Mouse (Mus musculus) intestine, embryonic 15.5 days (tissue): ENCODE measurements around the gene Gm4894. TPM values are rescaled to one million over a fixed set of nuclear protein-coding genes. Genes with fewer than 3 reads are reported as not detected.

Experiments used
- ATAC-seq: fragments of 200-750 bp; cut with Nextera tagmentation; 2 replicates; pipeline ENCODE4 v1.8.0; 2017; ENCODE audit warnings: moderate TSS enrichment, moderate library complexity
- H3K27ac ChIP-seq: fragments of 300-500 bp; sonication (generic); 2 replicates; pipeline ENCODE4 v1.5.1; 2015; ENCODE audit warnings: mild to moderate bottlenecking, inconsistent platforms
- H3K27me3 ChIP-seq: fragments of 300-500 bp; sonication (generic); replicated peaks from 2 replicates; pipeline ENCODE4 v1.6.1; 2015; ENCODE audit warnings: inconsistent platforms
- H3K36me3 ChIP-seq: fragments of 300-500 bp; sonication (generic); 2 replicates; pipeline ENCODE4 v1.6.1; 2015; ENCODE audit warnings: inconsistent platforms
- H3K4me1 ChIP-seq: fragments of 300-500 bp; sonication (generic); replicated peaks from 2 replicates; pipeline ENCODE4 v1.6.1; 2015; ENCODE audit warnings: inconsistent platforms
- H3K4me2 ChIP-seq: fragments of 300-500 bp; sonication (generic); replicated peaks from 2 replicates; pipeline ENCODE4 v1.6.1; 2015; ENCODE audit warnings: mild to moderate bottlenecking, inconsistent platforms
- H3K4me3 ChIP-seq: fragments of 300-500 bp; sonication (generic); replicated peaks from 2 replicates; pipeline ENCODE4 v1.5.1; 2015; ENCODE audit warnings: inconsistent platforms
- H3K9ac ChIP-seq: fragments of 300-500 bp; sonication (generic); 2 replicates; pipeline ENCODE4 v1.6.1; 2015; ENCODE audit warnings: inconsistent platforms
- H3K9me3 ChIP-seq: fragments of 300-500 bp; sonication (generic); 2 replicates; pipeline ENCODE4 v1.6.1; 2016; ENCODE audit warnings: inconsistent platforms
- WGBS: fragments of 180-500 bp; shearing (Covaris S2); methylation state at CpG from one replicate; pipeline ENCODE4 v1.1.7; 2015; 5-methylcytosine and 5-hydroxymethylcytosine counted together
- polyA plus RNA-seq: library from polyadenylated mRNA; unstranded; fragments of >200 nt; fragmentation: Nextera tagmentation; extraction: Ambion mirVana; gene quantifications from 2 replicates; pipeline ENCODE4 v1.2.1, GENCODE M21; 2015

The Gm4894 gene
- polyA plus RNA-seq = not detected in 2 replicates

DNA sequence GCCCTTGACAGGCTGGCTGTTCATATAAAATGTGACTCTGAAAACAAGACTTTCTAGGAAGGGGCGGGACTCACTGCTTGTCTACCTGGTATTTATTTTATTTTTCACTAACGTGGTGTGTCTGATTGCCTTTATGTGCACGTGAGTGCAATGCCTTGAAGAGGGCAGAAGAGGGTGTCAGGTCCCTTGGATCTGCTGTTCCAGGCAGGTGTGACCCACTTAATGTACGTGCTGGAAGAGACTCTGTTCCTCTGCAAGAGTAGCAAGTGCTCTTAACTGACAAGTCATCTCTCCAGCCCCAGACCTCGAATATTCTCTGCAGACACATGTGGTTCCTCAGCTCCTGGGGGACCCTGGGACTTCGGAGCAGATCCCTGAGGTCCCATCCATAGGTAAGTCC is at the start of gene Gm4894:
TSS of gene Gm4894 (plus strand) at position 301 of the 400 bp plus-strand sequence.
- H3K4me1 ChIP-seq = no peaks in the 10 kb centered on the region
- WGBS = 71% methylated on average over 6 of the region's 6 CpGs

DNA sequence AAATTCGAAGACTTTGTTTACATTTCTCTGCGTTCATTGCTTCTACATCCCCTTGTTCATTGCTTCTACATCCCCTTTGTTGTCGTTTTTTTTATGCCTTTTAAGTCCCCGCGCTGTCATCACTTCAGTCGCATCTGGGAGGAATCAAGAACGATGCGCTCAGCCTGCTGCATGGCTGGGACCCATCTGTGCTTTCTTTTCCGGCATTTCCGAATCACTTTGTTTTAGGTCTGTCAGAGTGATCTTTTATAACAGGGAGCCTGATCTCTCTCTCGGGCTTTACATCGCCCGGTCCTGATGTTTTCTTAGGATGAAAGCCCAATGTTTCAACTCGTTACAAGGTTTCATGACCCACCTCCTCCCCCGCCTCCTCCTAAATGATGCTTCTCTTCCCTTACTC is 44.0 kb upstream of the Gm4894 start:
- no peak for ATAC-seq
- WGBS = 44% methylated on average over 15 of the region's 15 CpGs
- Histone ChIP-seq H3K27ac (no peak overlapping the region), H3K27me3 (no peaks in the 10 kb centered on the region), H3K4me1 (no peaks in the 10 kb centered on the region), H3K4me3 (no peak overlapping the region), H3K36me3 (no peaks in the 10 kb centered on the region), H3K9me3 (no peaks in the 10 kb centered on the region), H3K4me2 (no peak overlapping the region), H3K9ac (no peak overlapping the region)

More for the DNA sequence above, at the start of gene Gm4894:
- no peaks in the 10 kb centered on the region for H3K27me3 ChIP-seq
- no peak for ATAC-seq
- no peak within 1 kb of the TSS for H3K4me3 ChIP-seq
- H3K9me3 ChIP-seq = no peaks in the 10 kb centered on the region
- no peak within 1 kb of the TSS for H3K4me2 ChIP-seq
- no peaks in the 10 kb centered on the region for H3K36me3 ChIP-seq
- no peak within 1 kb of the TSS for H3K9ac ChIP-seq
- H3K27ac ChIP-seq = no peak within 1 kb of the TSS

DNA sequence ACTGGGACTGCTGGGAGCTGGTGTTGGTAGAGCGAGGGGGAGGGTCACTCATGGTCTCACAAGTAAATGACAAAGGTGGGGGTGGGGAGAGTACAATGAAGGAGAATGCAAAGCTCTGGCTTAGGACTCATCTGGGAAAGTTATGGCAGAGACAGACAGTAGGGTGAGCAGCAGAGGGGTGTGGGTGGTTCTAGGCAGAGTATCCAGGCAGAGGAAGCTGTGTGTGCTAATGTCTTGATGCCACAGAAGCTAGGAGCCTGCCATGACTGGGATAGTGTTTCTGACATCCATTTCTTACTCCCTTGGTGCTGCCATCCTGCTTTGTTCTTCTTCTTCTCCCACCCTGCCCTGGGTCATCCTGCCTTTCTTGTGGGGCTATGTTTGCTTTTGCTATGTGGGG is 38.8 kb upstream of the Gm4894 start:
- H3K4me1 ChIP-seq = no peaks in the 10 kb centered on the region
- no peak overlapping the region for H3K9ac ChIP-seq
- H3K4me3 ChIP-seq = no peak overlapping the region
- ATAC-seq = no peak
- H3K27me3 ChIP-seq = no peaks in the 10 kb centered on the region
- no peak overlapping the region for H3K4me2 ChIP-seq
- no peak overlapping the region for H3K27ac ChIP-seq
- no peaks in the 10 kb centered on the region for H3K36me3 ChIP-seq
- no peaks in the 10 kb centered on the region for H3K9me3 ChIP-seq
- WGBS = 40% methylated on average over 1 of the region's 1 CpGs

DNA sequence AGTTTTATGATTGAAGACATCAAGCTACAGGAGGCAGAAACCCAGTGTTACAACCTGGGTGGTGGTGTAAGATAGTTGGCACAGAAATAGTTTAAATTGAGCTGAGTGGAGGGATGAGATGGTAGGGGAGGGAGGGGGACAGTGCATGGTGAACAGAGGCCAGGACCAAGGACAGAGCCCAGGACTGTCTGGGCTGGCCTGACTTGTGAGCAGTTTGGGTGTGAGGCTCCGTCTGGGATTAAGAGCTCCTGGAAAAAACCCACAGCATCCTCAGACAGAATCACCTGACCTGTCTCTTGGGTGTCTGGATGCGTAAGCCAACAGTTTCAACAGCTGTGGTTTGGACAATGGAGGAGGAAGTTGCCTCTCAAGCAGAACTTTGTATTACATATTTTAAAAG is 35.6 kb upstream of the Gm4894 start:
- Histone ChIP-seq H3K27ac (no peak overlapping the region), H3K4me3 (no peak overlapping the region), H3K36me3 (no peaks in the 10 kb centered on the region), H3K4me2 (no peak overlapping the region), H3K9ac (no peak overlapping the region), H3K27me3 (no peaks in the 10 kb centered on the region), H3K4me1 (no peaks in the 10 kb centered on the region), H3K9me3 (no peaks in the 10 kb centered on the region)
- 23% methylated on average over 2 of the region's 2 CpGs for WGBS
- no peak for ATAC-seq

DNA sequence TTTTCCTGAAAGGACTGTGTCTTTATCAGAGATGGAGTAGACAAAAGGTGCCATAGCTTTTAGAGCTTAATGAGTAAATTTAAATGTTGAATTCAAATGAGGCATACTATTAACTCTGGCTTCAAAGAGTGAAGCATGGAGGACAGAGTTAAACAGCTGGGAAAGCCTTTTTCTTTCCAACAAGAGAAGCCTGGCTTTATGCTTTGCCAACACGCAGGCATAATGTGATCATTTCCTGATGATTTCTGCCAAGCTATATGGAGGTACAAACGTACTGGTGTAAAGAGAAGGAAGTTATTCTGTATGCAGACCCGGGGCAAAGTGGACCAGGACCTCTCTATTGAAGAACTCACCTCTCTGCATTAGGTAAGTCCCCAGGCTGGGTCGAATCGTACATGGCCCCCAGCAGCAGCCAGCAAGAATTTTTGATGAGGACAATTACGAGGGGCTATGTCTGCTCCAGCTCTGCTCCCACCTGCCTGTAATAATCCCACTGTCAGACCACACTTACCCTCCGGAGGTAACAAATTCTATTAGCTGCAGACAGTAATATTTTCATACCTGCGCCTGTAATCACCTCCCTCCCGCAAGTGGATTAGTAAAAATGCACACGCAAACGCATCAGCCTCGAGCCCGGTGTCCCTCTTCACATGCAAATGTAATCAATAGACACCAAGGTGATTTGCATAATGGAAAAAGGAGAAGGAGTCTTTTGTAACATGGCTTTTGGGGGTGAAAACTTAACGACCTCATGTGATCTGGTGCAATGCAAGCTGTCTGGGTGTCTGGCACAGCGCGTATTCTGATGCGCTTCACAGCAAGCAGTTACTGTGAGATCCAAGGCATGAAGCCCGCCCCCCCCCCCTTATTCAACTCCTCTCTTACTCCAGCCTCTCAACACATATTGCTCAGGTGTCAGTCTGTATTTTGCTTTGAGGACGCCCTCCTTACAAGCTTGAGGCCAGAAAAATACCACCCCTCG is 32.4 kb upstream of the Gm4894 start:
- H3K4me1 ChIP-seq = no peaks in the 10 kb centered on the region
- WGBS = 82% methylated on average over 20 of the region's 20 CpGs
- no peaks in the 10 kb centered on the region for H3K9me3 ChIP-seq
- H3K36me3 ChIP-seq = no peaks in the 10 kb centered on the region
- H3K4me3 ChIP-seq = no peak overlapping the region
- no peak overlapping the region for H3K9ac ChIP-seq
- no peak overlapping the region for H3K27ac ChIP-seq
- no peaks in the 10 kb centered on the region for H3K27me3 ChIP-seq
- ATAC-seq = no peak
- H3K4me2 ChIP-seq = no peak overlapping the region

DNA sequence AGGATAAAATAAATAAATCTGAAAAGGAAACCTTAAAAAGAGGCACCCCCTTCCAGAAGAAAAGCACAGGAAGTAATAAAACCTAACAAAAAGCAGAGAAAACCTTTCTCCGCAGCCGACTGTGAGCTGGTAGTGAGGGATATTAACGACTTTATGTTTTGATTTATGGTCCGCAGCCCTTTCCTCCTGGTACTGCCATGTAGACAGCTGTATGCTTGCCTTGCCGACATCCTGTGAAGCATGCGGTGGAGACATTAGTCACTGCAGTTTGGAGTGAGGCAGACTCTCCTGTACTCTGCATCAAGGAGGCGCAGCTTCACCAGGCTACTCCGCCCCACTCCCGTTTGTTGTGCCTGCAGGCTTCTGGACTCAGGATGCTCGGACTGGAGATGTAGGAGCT is 25.8 kb upstream of the Gm4894 start:
- Histone ChIP-seq H3K9me3 (no peaks in the 10 kb centered on the region), H3K9ac (no peak overlapping the region), H3K27ac (no peak overlapping the region), H3K27me3 (no peaks in the 10 kb centered on the region), H3K4me2 (no peak overlapping the region), H3K36me3 (no peaks in the 10 kb centered on the region), H3K4me1 (no peaks in the 10 kb centered on the region), H3K4me3 (no peak overlapping the region)
- no peak for ATAC-seq
- 45% methylated on average over 10 of the region's 10 CpGs for WGBS

DNA sequence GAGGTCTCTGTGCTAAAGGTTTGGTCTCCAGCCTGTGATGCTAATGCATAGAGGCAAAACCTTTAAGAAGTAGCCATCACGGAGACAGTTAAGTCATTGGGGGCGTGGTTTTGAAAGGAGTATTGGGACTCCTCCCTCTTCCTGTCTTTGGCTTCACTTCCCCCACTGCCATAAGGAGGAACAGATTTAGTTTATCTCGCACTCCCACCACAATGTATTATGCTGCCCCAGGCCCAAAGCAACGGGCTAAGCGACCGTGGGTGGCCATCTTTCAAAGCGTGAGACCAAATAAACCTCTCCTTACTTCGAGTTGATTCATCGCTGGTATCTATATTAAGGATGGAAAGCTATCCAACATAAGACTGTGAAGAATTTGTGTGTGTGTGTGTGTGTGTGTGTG is 22.9 kb upstream of the Gm4894 start:
- Histone ChIP-seq H3K27me3 (no peaks in the 10 kb centered on the region), H3K4me1 (no peaks in the 10 kb centered on the region), H3K4me3 (no peak overlapping the region), H3K4me2 (no peak overlapping the region), H3K9me3 (no peaks in the 10 kb centered on the region), H3K9ac (no peak overlapping the region), H3K36me3 (no peaks in the 10 kb centered on the region), H3K27ac (no peak overlapping the region)
- no peak for ATAC-seq
- WGBS = 71% methylated on average over 9 of the region's 9 CpGs

DNA sequence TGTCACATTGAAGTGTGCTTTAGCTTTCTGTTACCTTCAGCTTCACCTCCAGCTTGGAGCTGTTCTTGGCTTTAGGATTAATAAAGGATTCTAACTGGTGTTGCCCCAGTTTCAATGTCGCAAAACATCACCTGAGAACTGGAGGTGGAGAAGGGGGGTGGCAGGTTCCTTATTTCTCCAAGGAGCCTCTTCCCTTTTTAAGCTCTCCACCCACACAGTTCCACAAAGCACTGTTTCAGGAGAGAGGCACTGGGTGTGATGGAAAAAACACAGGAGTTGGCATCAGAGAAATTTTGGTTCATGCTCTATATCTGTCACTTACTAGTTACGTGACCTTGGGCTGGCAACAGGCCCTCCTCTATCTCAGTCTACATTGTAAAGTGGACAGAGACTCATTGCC is 21.3 kb upstream of the Gm4894 start:
- H3K4me1 ChIP-seq = no peaks in the 10 kb centered on the region
- no peak overlapping the region for H3K4me2 ChIP-seq
- H3K9ac ChIP-seq = no peak overlapping the region
- WGBS = 84% methylated on average over 2 of the region's 2 CpGs
- H3K4me3 ChIP-seq = no peak overlapping the region
- no peak for ATAC-seq
- no peaks in the 10 kb centered on the region for H3K9me3 ChIP-seq
- H3K27me3 ChIP-seq = no peaks in the 10 kb centered on the region
- H3K36me3 ChIP-seq = no peaks in the 10 kb centered on the region
- H3K27ac ChIP-seq = no peak overlapping the region

DNA sequence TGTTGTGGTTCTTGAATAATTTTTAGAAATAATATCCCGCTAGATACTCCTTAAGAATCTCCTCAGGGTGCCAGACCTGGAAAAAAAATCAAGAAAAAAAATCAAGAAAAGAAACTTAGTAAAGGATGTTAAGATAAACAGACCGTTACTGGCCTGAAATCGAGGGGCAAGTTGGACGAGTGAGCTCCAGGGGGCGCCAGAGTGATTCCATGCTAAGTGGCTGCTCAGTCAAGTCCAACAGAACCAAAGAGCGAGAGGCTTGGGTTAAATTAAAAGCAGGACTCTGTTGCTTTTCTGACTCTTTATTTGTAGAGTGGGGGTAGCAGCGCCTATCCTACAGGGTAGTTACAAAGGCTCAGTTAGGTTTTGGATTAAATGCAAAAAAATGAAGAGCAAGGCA is 3.5 kb upstream of the Gm4894 start:
- no peaks in the 10 kb centered on the region for H3K36me3 ChIP-seq
- ATAC-seq = no peak
- no peaks in the 10 kb centered on the region for H3K27me3 ChIP-seq
- H3K9me3 ChIP-seq = no peaks in the 10 kb centered on the region
- no peak overlapping the region for H3K27ac ChIP-seq
- H3K4me3 ChIP-seq = no peak overlapping the region
- no peaks in the 10 kb centered on the region for H3K4me1 ChIP-seq
- WGBS = 39% methylated on average over 7 of the region's 7 CpGs
- no peak overlapping the region for H3K4me2 ChIP-seq
- H3K9ac ChIP-seq = no peak overlapping the region

DNA sequence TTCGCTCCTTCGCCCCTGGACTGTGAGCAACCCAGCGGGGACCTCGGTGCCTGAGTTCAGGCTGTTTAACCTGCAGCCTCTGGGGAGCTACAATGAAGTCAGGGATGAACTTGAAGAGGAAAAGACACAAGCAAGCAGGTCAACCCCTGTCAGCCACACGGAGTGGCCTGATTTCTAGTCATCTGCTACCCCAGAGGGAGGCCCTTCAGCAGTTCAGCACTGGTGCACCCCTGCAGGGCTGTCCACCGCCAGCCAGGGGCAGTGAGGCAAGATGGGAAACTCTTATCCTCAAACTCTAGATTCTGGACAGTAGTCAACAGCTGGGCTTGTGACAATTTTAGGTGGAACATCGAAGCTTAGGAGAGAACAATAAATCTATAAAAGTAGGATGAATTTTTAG is 18.6 kb downstream of the Gm4894 start:
- ATAC-seq = no peak
- no peak overlapping the region for H3K9ac ChIP-seq
- H3K4me1 ChIP-seq = no peaks in the 10 kb centered on the region
- H3K9me3 ChIP-seq = no peaks in the 10 kb centered on the region
- H3K4me2 ChIP-seq = no peak overlapping the region
- no peaks in the 10 kb centered on the region for H3K27me3 ChIP-seq
- 75% methylated on average over 7 of the region's 7 CpGs for WGBS
- H3K27ac ChIP-seq = no peak overlapping the region
- no peak overlapping the region for H3K4me3 ChIP-seq
- no peaks in the 10 kb centered on the region for H3K36me3 ChIP-seq

DNA sequence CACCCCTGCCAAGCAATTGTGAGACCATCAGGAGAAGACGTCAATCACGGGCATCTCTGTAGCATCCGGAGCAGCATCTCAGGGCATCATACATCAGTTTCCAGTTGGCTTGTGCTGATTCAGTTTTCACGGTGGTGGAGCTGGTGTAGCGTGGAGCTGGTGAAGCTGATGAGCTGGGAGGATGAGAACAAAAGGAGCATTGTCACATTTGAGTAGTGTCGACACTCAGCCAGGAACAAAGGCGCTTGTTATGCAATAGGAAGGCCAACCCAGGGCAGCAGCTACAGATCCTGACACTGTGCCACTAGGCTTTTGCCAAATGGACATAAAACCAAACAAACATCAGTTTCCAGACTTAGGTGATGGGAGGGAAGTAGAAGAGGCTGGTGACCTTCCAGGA is 23.2 kb downstream of the Gm4894 start:
- no peak overlapping the region for H3K9ac ChIP-seq
- no peaks in the 10 kb centered on the region for H3K9me3 ChIP-seq
- no peak overlapping the region for H3K4me2 ChIP-seq
- no peaks in the 10 kb centered on the region for H3K4me1 ChIP-seq
- H3K27ac ChIP-seq = no peak overlapping the region
- no peaks in the 10 kb centered on the region for H3K27me3 ChIP-seq
- no peak for ATAC-seq
- H3K36me3 ChIP-seq = no peaks in the 10 kb centered on the region
- H3K4me3 ChIP-seq = no peak overlapping the region
- 68% methylated on average over 7 of the region's 7 CpGs for WGBS

DNA sequence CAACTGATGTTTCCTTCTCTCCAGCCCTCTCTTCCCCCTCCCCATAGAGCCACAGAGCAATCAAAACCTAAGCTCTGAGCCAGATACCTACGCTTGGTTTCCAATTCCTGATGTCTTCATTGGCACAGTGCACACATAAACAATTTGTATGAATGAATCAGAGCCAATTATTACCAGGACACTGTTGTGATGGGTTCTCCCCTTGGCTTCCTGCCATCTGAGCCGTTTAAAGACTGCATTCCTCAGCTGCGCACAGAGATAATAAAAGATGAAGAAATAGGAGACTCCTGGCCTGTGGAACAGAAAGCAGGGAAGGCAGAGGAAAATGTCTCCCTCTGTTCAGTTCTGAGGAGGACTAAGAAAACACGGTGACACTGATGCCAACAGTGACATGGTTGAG is 25.6 kb downstream of the Gm4894 start:
- 22% methylated on average over 4 of the region's 4 CpGs for WGBS
- H3K4me1 ChIP-seq = no peaks in the 10 kb centered on the region
- H3K27me3 ChIP-seq = no peaks in the 10 kb centered on the region
- no peak for ATAC-seq
- no peak overlapping the region for H3K9ac ChIP-seq
- no peaks in the 10 kb centered on the region for H3K36me3 ChIP-seq
- H3K9me3 ChIP-seq = no peaks in the 10 kb centered on the region
- no peak overlapping the region for H3K4me2 ChIP-seq
- H3K27ac ChIP-seq = no peak overlapping the region
- no peak overlapping the region for H3K4me3 ChIP-seq
